In genomic region chr2:34777237-34777868, GRCm38 (mm10) we compare ENCODE assay signal across 15 mouse cellular contexts. TPM values are rescaled to one million over a fixed set of nuclear protein-coding genes. Genes with fewer than 3 reads are reported as not detected.
A peak's percentile ranks its signal among the peaks of the same experiment; 100 is the strongest.
DNase-seq lines count a peak whose midpoint lies in the region; ATAC-seq and TF ChIP-seq lines count a peak whose summit lies in the region.
"Had no signal": no experiment of that assay in that cellular context is flagged by ENCODE, and none has a peak within 500 bp of the region (broad histone marks: within the 10 kb centered on the region; RNA-seq: fewer than 3 reads in every experiment).

No protein-coding gene starts in this region.

- no peak for ATAC-seq in kidney, embryonic 14.5 days (ENCODE audit: low FRiP score, low TSS enrichment)
- no peak for ATAC-seq in embryonic facial prominence, embryonic 12.5 days (ENCODE audit: insufficient number of reproducible peaks, insufficient read depth, low FRiP score, low TSS enrichment)
- no peak for ATAC-seq in intestine, embryonic 16.5 days

- H3K4me3 ChIP-seq in kidney, embryonic 14.5 days (ENCODE audit: low read length), result no peak overlapping the region; the same call in 1 of the 2 replicates
- H3K4me3 ChIP-seq in embryonic facial prominence, embryonic 12.5 days, result no peak overlapping the region
- no peak overlapping the region for H3K4me3 ChIP-seq in intestine, embryonic 16.5 days (ENCODE audit: low read length)
- H3K4me3 ChIP-seq in myocyte, result no peak overlapping the region

- peaks cover 37% of the 10 kb centered on the region for H3K4me1 ChIP-seq in kidney, embryonic 14.5 days (ENCODE audit: control insufficient read depth, insufficient read depth, low read length)
- H3K4me1 ChIP-seq in embryonic facial prominence, embryonic 12.5 days, result peaks cover 42% of the 10 kb centered on the region
- peaks cover 34% of the 10 kb centered on the region for H3K4me1 ChIP-seq in intestine, embryonic 16.5 days (ENCODE audit: control insufficient read depth, insufficient read depth, low read length)

- H3K79me2 ChIP-seq in myocyte (ENCODE audit: control insufficient read depth, insufficient read depth), result peaks cover 54% of the 10 kb centered on the region

- H3K36me3 ChIP-seq in kidney, embryonic 14.5 days (ENCODE audit: control insufficient read depth, insufficient read depth, low read length), result peaks cover 79% of the 10 kb centered on the region
- H3K36me3 ChIP-seq in embryonic facial prominence, embryonic 12.5 days, result peaks cover 69% of the 10 kb centered on the region
- H3K36me3 ChIP-seq in intestine, embryonic 16.5 days (ENCODE audit: control insufficient read depth, insufficient read depth, low read length), result peaks cover 27% of the 10 kb centered on the region
- H3K36me3 ChIP-seq in myocyte (ENCODE audit: control insufficient read depth, insufficient read depth), result peaks cover 68% of the 10 kb centered on the region

- H3ac ChIP-seq in myocyte (ENCODE audit: control insufficient read depth, insufficient read length), result no peak overlapping the region

- DNase-seq in kidney, postnatal 4 days, result no peak
- DNase-seq in left cerebral cortex, adult 18-20 months (ENCODE audit: low spot score in 2 of 2), result no peak
- no peak for DNase-seq in cerebellum, postnatal 36 days
- DNase-seq: adrenal gland, postnatal 10 days; cerebellum, adult 2 months; kidney, adult 18-20 months; thymus, postnatal 14 days had no signal

- H3K9me3 ChIP-seq in kidney, embryonic 14.5 days (ENCODE audit: control insufficient read depth, low read length), result no peaks in the 10 kb centered on the region
- no peaks in the 10 kb centered on the region for H3K9me3 ChIP-seq in embryonic facial prominence, embryonic 12.5 days
- H3K9me3 ChIP-seq in intestine, embryonic 16.5 days (ENCODE audit: control insufficient read depth, low read length), result no peaks in the 10 kb centered on the region

- H3K9ac ChIP-seq in kidney, embryonic 14.5 days (ENCODE audit: low read depth, low read length), result no peak overlapping the region
- no peak overlapping the region for H3K9ac ChIP-seq in embryonic facial prominence, embryonic 12.5 days
- H3K9ac ChIP-seq in intestine, embryonic 16.5 days (ENCODE audit: low read depth, low read length), result no peak overlapping the region

- TF ChIP-seq POLR2A in myocyte (IDR thresholded peaks at IDR 0.05; ENCODE audit: insufficient read length, low read depth), result no peak

- WGBS in kidney, embryonic 14.5 days, result 57% methylated on average over 1 of the region's 1 CpGs
- 75% methylated on average over 1 of the region's 1 CpGs for WGBS in embryonic facial prominence, embryonic 12.5 days
- WGBS in intestine, embryonic 16.5 days, result 61% methylated on average over 1 of the region's 1 CpGs

- no peak overlapping the region for H3K27ac ChIP-seq in kidney, embryonic 14.5 days (ENCODE audit: low read depth, low read length)
- no peak overlapping the region for H3K27ac ChIP-seq in embryonic facial prominence, embryonic 12.5 days
- no peak overlapping the region for H3K27ac ChIP-seq in intestine, embryonic 16.5 days (ENCODE audit: low read length)
- H3K27ac ChIP-seq: macrophage had no signal

- H3K4me2 ChIP-seq in kidney, embryonic 14.5 days (replicated peaks; ENCODE audit: low read depth, low read length), result peak overlapping the region; percentile 26; the same call in 1 of the 2 replicates
- peak overlapping the region; percentile 64 for H3K4me2 ChIP-seq in embryonic facial prominence, embryonic 12.5 days (replicated peaks)
- peak overlapping the region; percentile 14; the same call in 1 of the 2 replicates for H3K4me2 ChIP-seq in intestine, embryonic 16.5 days (ENCODE audit: low read depth, low read length)
- peak overlapping the region; percentile 39 for H3K4me2 ChIP-seq in myocyte (ENCODE audit: low read depth)

- H3K27me3 ChIP-seq in kidney, embryonic 14.5 days (ENCODE audit: control insufficient read depth, insufficient read depth, low read length), result no peaks in the 10 kb centered on the region
- H3K27me3 ChIP-seq in embryonic facial prominence, embryonic 12.5 days, result no peaks in the 10 kb centered on the region
- H3K27me3 ChIP-seq in intestine, embryonic 16.5 days (replicated peaks; ENCODE audit: control insufficient read depth, insufficient read depth, low read length), result no peaks in the 10 kb centered on the region
- H3K27me3 ChIP-seq in myocyte (ENCODE audit: control insufficient read depth, insufficient read depth, insufficient read length), result no peaks in the 10 kb centered on the region

TF ChIP-seq in myocyte, 11 proteins besides CTCF, POLR2A, EP300 and RAD21:
- TF ChIP-seq MYOG (IDR thresholded peaks at IDR 0.05; ENCODE audit: control insufficient read depth in 1 of 3, insufficient read depth in 1 of 3, insufficient read length in 2 of 3, low read depth in 2 of 3) (no peak), TCF3 (IDR thresholded peaks at IDR 0.05; ENCODE audit: insufficient read length, low read depth) (no peak), USF1 (IDR thresholded peaks at IDR 0.05; ENCODE audit: low read depth) (no peak), REST (IDR thresholded peaks at IDR 0.05; ENCODE audit: insufficient read depth, insufficient read length) (no peak), E2F4 (IDR thresholded peaks at IDR 0.05; ENCODE audit: insufficient read depth) (no peak), POLR2AphosphoS2 (IDR thresholded peaks at IDR 0.05; ENCODE audit: insufficient read length, low read depth) (no peak), MAX (IDR thresholded peaks at IDR 0.05; ENCODE audit: low read depth) (no peak), TCF12 (IDR thresholded peaks at IDR 0.05; ENCODE audit: insufficient read depth, poor library complexity, severe bottlenecking) (no peak), MYOD1 (IDR thresholded peaks at IDR 0.05; ENCODE audit: control insufficient read depth in 1 of 3, insufficient read length in 2 of 3, low read depth in 2 of 3) (no peak), SRF (IDR thresholded peaks at IDR 0.05; ENCODE audit: control insufficient read depth, insufficient read length, low read depth) (no peak), CEBPB (IDR thresholded peaks at IDR 0.05; ENCODE audit: insufficient read depth, poor library complexity, severe bottlenecking) (no peak)

RNA-seq across cellular contexts. Expression of gene Hspa5, which starts 5.6 kb away (rescaled TPM):
- polyA plus RNA-seq in kidney, embryonic 14.5 days (2014; fragmentation: Nextera tagmentation; extraction: Ambion mirVana), result 615 and 971 TPM in 2 replicates
- polyA plus RNA-seq in embryonic facial prominence, embryonic 12.5 days (2016; fragmentation: Nextera tagmentation; extraction: Ambion mirVana), result 874 and 888 TPM in 2 replicates
- 991 and 1,092 TPM in 2 replicates for polyA plus RNA-seq in intestine, embryonic 16.5 days (2015; fragmentation: Nextera tagmentation; extraction: Ambion mirVana)
- polyA plus RNA-seq in myocyte (2012; fragmentation: generic; extraction: Trizol), result 451 TPM
- total RNA-seq in left cerebral cortex, adult 18-20 months (2021), result 100 to 1,000 TPM; 342 to 419 TPM

RNA-seq across cellular contexts. Expression of gene Gapvd1, which starts 22.3 kb away (rescaled TPM):
- polyA plus RNA-seq in kidney, embryonic 14.5 days (2014; fragmentation: Nextera tagmentation; extraction: Ambion mirVana), result 64.7 and 92.2 TPM in 2 replicates
- polyA plus RNA-seq in embryonic facial prominence, embryonic 12.5 days (2016; fragmentation: Nextera tagmentation; extraction: Ambion mirVana), result 97.6 and 108 TPM in 2 replicates
- polyA plus RNA-seq in intestine, embryonic 16.5 days (2015; fragmentation: Nextera tagmentation; extraction: Ambion mirVana), result 56.6 and 61.3 TPM in 2 replicates
- polyA plus RNA-seq in myocyte (2012; fragmentation: generic; extraction: Trizol), result 28.3 TPM
- 100 to 1,000 TPM; 102 to 107 TPM for total RNA-seq in left cerebral cortex, adult 18-20 months (2021)

RNA-seq across cellular contexts. Expression of gene Rabepk, which starts 22.4 kb away (rescaled TPM):
- polyA plus RNA-seq in kidney, embryonic 14.5 days (2014; fragmentation: Nextera tagmentation; extraction: Ambion mirVana), result 35.9 and 39.6 TPM in 2 replicates
- polyA plus RNA-seq in embryonic facial prominence, embryonic 12.5 days (2016; fragmentation: Nextera tagmentation; extraction: Ambion mirVana), result 31.0 and 33.7 TPM in 2 replicates
- 40.9 and 47.0 TPM in 2 replicates for polyA plus RNA-seq in intestine, embryonic 16.5 days (2015; fragmentation: Nextera tagmentation; extraction: Ambion mirVana)
- 65.3 TPM for polyA plus RNA-seq in myocyte (2012; fragmentation: generic; extraction: Trizol)
- total RNA-seq in left cerebral cortex, adult 18-20 months (2021), result 10 to 100 TPM; 32.7 to 36.6 TPM

RNA-seq across cellular contexts. Expression of gene Fbxw2, which starts 48.8 kb away (rescaled TPM):
- 55.6 and 72.3 TPM in 2 replicates for polyA plus RNA-seq in kidney, embryonic 14.5 days (2014; fragmentation: Nextera tagmentation; extraction: Ambion mirVana)
- 93.8 and 94.2 TPM in 2 replicates for polyA plus RNA-seq in embryonic facial prominence, embryonic 12.5 days (2016; fragmentation: Nextera tagmentation; extraction: Ambion mirVana)
- polyA plus RNA-seq in intestine, embryonic 16.5 days (2015; fragmentation: Nextera tagmentation; extraction: Ambion mirVana), result 60.0 and 61.2 TPM in 2 replicates
- 43.9 TPM for polyA plus RNA-seq in myocyte (2012; fragmentation: generic; extraction: Trizol)
- 10 to 100 TPM; 89.3 to 94.3 TPM for total RNA-seq in left cerebral cortex, adult 18-20 months (2021)

RNA-seq across cellular contexts. Expression of gene Gm34653, which starts 55.5 kb away (rescaled TPM):
- not detected in 2 replicates for polyA plus RNA-seq in kidney, embryonic 14.5 days (2014; fragmentation: Nextera tagmentation; extraction: Ambion mirVana)
- polyA plus RNA-seq in embryonic facial prominence, embryonic 12.5 days (2016; fragmentation: Nextera tagmentation; extraction: Ambion mirVana), result 0.13 TPM in 1 of 2 replicates, not detected in the other
- not detected in 2 replicates for polyA plus RNA-seq in intestine, embryonic 16.5 days (2015; fragmentation: Nextera tagmentation; extraction: Ambion mirVana)
- not detected for polyA plus RNA-seq in myocyte (2012; fragmentation: generic; extraction: Trizol)
- total RNA-seq in left cerebral cortex, adult 18-20 months (2021), result under 1 TPM in 1 of 2 experiments, not detected in 1; 0.21 TPM
- total RNA-seq: adrenal gland, postnatal 10 days; layer of hippocampus, postnatal 25 days had no signal
- polyA plus RNA-seq: cerebellum, adult 2 months; erythroblast, embryonic 14.5 days; macrophage; spleen, adult 2 months had no signal

Comparison
In these comparisons a context has a peak if more than half of its experiments do, and no peak if none do; other contexts are left out.
1. H3K4me2 ChIP-seq: peak in every context shown above with its lines; median percentile 64 in embryonic facial prominence, embryonic 12.5 days; 39 in myocyte; 26 in kidney, embryonic 14.5 days; 14 in intestine, embryonic 16.5 days.